Mouse (Mus musculus): ENCODE measurements at regions not wholly inside any gene's neighbourhood (a gene's known extent, or its start where the extent isn't known, plus 50 kb on each side); places are given as distances from the start of the nearest gene placed in this dataset.

- intact Hi-C loops (cut with DNase I): loop anchor here (5.0 kb wide), 1 partner anchor 52 kb away; no protein-coding TSS in a partner anchor
- DNase-seq: peak; percentile 48 to 49
These were observed 121.9 kb downstream of the Ets2 start for GRCm38 (mm10) chr16:95823803-95824202.

- DNase-seq: no peak
- intact Hi-C loops (cut with DNase I): loop anchor here (5.0 kb wide), 1 partner anchor 49 kb away; no protein-coding TSS in a partner anchor
These were observed 119.2 kb downstream of the Ets2 start for GRCm38 (mm10) chr16:95821080-95821479.

- no peak for DNase-seq
- intact Hi-C loops (cut with DNase I): loop anchor here (5.0 kb wide), 1 partner anchor 48 kb away; no protein-coding TSS in a partner anchor
These were observed 118.7 kb downstream of the Ets2 start for GRCm38 (mm10) chr16:95820606-95821005.

GRCm38 (mm10) chr16:95820013-95820412 is 118.1 kb downstream of the Ets2 start:
- DNase-seq: no peak
- intact Hi-C loops (cut with DNase I): loop anchor here (5.0 kb wide), 1 partner anchor 48 kb away; no protein-coding TSS in a partner anchor

GRCm38 (mm10) chr16:95815966-95816365 is 114.1 kb downstream of the Ets2 start:
- intact Hi-C loops (cut with DNase I): no loop called here
- no peak for DNase-seq

GRCm38 (mm10) chr16:95815206-95815731 is 113.4 kb downstream of the Ets2 start:
- intact Hi-C loops (cut with DNase I): no loop called here

GRCm38 (mm10) chr16:95814513-95815118 is 112.7 kb downstream of the Ets2 start:
- DNase-seq: peak in 1 of 2 experiments; percentile 38
- intact Hi-C loops (cut with DNase I): no loop called here

More at GRCm38 (mm10) chr16:95815206-95815731, 113.4 kb downstream of the Ets2 start:
- DNase-seq: no peak

GRCm38 (mm10) chr16:95811092-95811491 is 109.2 kb downstream of the Ets2 start:
- DNase-seq: peak; percentile 70 to 71
- intact Hi-C loops (cut with DNase I): no loop called here

- intact Hi-C loops (cut with DNase I): no loop called here
- no peak for DNase-seq
These were observed 107.4 kb downstream of the Ets2 start for GRCm38 (mm10) chr16:95809127-95809876.

- intact Hi-C loops (cut with DNase I): no loop called here
- DNase-seq: no peak
These were observed 104.6 kb downstream of the Ets2 start for GRCm38 (mm10) chr16:95806510-95806909.

- no peak for DNase-seq
- intact Hi-C loops (cut with DNase I): no loop called here
These were observed 102.3 kb downstream of the Ets2 start for GRCm38 (mm10) chr16:95804199-95804598.

- no peak for DNase-seq
- intact Hi-C loops (cut with DNase I): no loop called here
These were observed 100.8 kb downstream of the Ets2 start for GRCm38 (mm10) chr16:95802641-95803040.

GRCm38 (mm10) chr16:95802207-95802606 is 100.3 kb downstream of the Ets2 start:
- intact Hi-C loops (cut with DNase I): no loop called here
- DNase-seq: no peak

GRCm38 (mm10) chr16:95800911-95801442 is 99.1 kb downstream of the Ets2 start:
- intact Hi-C loops (cut with DNase I): no loop called here
- DNase-seq: no peak

- no peak for DNase-seq
- intact Hi-C loops (cut with DNase I): no loop called here
These were observed 96.7 kb downstream of the Ets2 start for GRCm38 (mm10) chr16:95798582-95798981.

- DNase-seq: no peak
- intact Hi-C loops (cut with DNase I): no loop called here
These were observed 96.2 kb downstream of the Ets2 start for GRCm38 (mm10) chr16:95798099-95798498.

- intact Hi-C loops (cut with DNase I): no loop called here
- DNase-seq: no peak
These were observed 95.3 kb downstream of the Ets2 start for GRCm38 (mm10) chr16:95797141-95797540.

GRCm38 (mm10) chr16:95794876-95795275 is 93.0 kb downstream of the Ets2 start:
- no peak for DNase-seq
- intact Hi-C loops (cut with DNase I): no loop called here

GRCm38 (mm10) chr16:95794281-95794727 is 92.4 kb downstream of the Ets2 start:
- intact Hi-C loops (cut with DNase I): no loop called here
- DNase-seq: no peak

- DNase-seq: peak in 1 of 2 experiments; percentile 30
- intact Hi-C loops (cut with DNase I): no loop called here
These were observed 88.8 kb downstream of the Ets2 start for GRCm38 (mm10) chr16:95790691-95791090.

- no peak for DNase-seq
- intact Hi-C loops (cut with DNase I): no loop called here
These were observed 87.7 kb downstream of the Ets2 start for GRCm38 (mm10) chr16:95789548-95789947.
